Mouse (Mus musculus): Measurements from ENCODE around the gene Ppp1r12a.

DNA sequence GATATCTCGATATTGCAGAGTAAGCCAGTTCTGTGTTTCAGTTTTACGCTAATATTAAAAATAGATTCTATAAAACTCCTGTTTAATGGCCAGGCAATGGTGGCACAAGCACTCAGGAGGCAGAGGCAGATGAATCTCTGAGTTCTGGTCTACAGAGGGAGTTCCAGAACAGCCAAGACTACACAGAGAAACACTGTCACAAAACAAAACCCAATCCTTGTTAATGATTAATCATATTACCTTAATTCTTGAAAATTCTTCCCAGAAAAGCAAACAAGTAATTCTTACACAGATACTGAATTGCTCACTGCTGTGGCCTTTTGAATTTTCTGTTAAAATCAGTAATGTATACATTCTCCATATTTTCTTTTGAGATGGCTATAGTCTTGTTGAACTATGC lies 37.0 kb downstream of the Ppp1r12a start:
- TF ChIP-seq CTCF (IDR thresholded peaks at IDR 0.05; ENCODE audit: extremely low read depth, insufficient read depth, low read length) (no peak), POLR2A (IDR thresholded peaks at IDR 0.05; ENCODE audit: extremely low read depth, insufficient read depth, low read length) (no peak)
